Mouse (Mus musculus) E14TG2a.4 (cell line): ENCODE results near the gene Sox18.

Source experiments
- CTCF ChIP-seq: conservative IDR thresholded peaks from 2 replicates; pipeline ENCODE4 v1.5.1; 2014; ENCODE audit warnings: low read length
- POU5F1 ChIP-seq: IDR thresholded peaks from 2 replicates; pipeline ENCODE4 v1.6.1; 2014; ENCODE audit warnings: low read length, borderline replicate concordance

GRCm38 (mm10) chr2:181687586-181687985, 16.1 kb upstream of the Sox18 start:
- no peak for TF ChIP-seq CTCF
- TF ChIP-seq POU5F1: no peak
